Mouse (Mus musculus) fat pad, adult 2 months (tissue): ENCODE results near the gene Cdc25b.
A peak's percentile ranks its signal among the peaks of the same experiment; 100 is the strongest.

Experiments used
- DNase-seq: peaks from one replicate; pipeline ENCODE4 v3.0.0-alpha.2; 2011; ENCODE audit warnings: low read depth, low spot score; ENCODE audit errors: extremely low read depth

The Cdc25b gene

GRCm38 (mm10) chr2:131159938-131160581 lies 26.7 kb upstream of the Cdc25b start, which contains the start of gene 1700037H04Rik:
Gene 1700037H04Rik, minus strand, starts transcription at chr2:131160081.
- peak; percentile 74 for DNase-seq

- DNase-seq: no peak
Measured at GRCm38 (mm10) chr2:131160671-131161111, 26.1 kb upstream of the Cdc25b start.

GRCm38 (mm10) chr2:131163924-131164323 lies 22.8 kb upstream of the Cdc25b start:
- DNase-seq: no peak

GRCm38 (mm10) chr2:131166172-131166571 lies 20.6 kb upstream of the Cdc25b start:
- no peak for DNase-seq

GRCm38 (mm10) chr2:131167984-131168383 lies 18.8 kb upstream of the Cdc25b start:
- DNase-seq: no peak

- no peak for DNase-seq
Measured at GRCm38 (mm10) chr2:131168914-131169313, 17.8 kb upstream of the Cdc25b start.

GRCm38 (mm10) chr2:131170936-131171335 lies 15.8 kb upstream of the Cdc25b start:
- DNase-seq: no peak

- no peak for DNase-seq
Measured at GRCm38 (mm10) chr2:131171401-131172104, 15.2 kb upstream of the Cdc25b start.

- DNase-seq: no peak
Measured at GRCm38 (mm10) chr2:131172322-131172721, 14.4 kb upstream of the Cdc25b start.

- DNase-seq: no peak
Measured at GRCm38 (mm10) chr2:131174700-131175099, 12.0 kb upstream of the Cdc25b start.

- DNase-seq: no peak
Measured at GRCm38 (mm10) chr2:131175286-131175944, 11.3 kb upstream of the Cdc25b start.

GRCm38 (mm10) chr2:131175945-131176309 lies 10.8 kb upstream of the Cdc25b start:
- no peak for DNase-seq

GRCm38 (mm10) chr2:131176491-131176890 lies 10.3 kb upstream of the Cdc25b start:
- DNase-seq: peak; percentile 88

- no peak for DNase-seq
Measured at GRCm38 (mm10) chr2:131177932-131178331, 8.8 kb upstream of the Cdc25b start.

GRCm38 (mm10) chr2:131178828-131179245 lies 7.9 kb upstream of the Cdc25b start:
- DNase-seq: no peak

GRCm38 (mm10) chr2:131179246-131179886 lies 7.4 kb upstream of the Cdc25b start:
- no peak for DNase-seq

- DNase-seq: no peak
Measured at GRCm38 (mm10) chr2:131179990-131180587, 6.7 kb upstream of the Cdc25b start, which contains the start of gene Cenpb. Gene Cenpb, minus strand, starts transcription at chr2:131180067.

- DNase-seq: no peak
Measured at GRCm38 (mm10) chr2:131186343-131186742, 406 bp upstream of the Cdc25b start.

GRCm38 (mm10) chr2:131187602-131187922 lies 813 bp downstream of the Cdc25b start:
- no peak for DNase-seq

GRCm38 (mm10) chr2:131188311-131188710 lies 1.6 kb downstream of the Cdc25b start:
- DNase-seq: no peak
